Mouse (Mus musculus): ENCODE results near the gene Tbc1d22b. TPM values are rescaled to one million over a fixed set of nuclear protein-coding genes. Genes with fewer than 3 reads are reported as not detected.

The Tbc1d22b gene
- polyA plus RNA-seq, 1 experiment from 2014 or later, result 8.6 TPM

DNA sequence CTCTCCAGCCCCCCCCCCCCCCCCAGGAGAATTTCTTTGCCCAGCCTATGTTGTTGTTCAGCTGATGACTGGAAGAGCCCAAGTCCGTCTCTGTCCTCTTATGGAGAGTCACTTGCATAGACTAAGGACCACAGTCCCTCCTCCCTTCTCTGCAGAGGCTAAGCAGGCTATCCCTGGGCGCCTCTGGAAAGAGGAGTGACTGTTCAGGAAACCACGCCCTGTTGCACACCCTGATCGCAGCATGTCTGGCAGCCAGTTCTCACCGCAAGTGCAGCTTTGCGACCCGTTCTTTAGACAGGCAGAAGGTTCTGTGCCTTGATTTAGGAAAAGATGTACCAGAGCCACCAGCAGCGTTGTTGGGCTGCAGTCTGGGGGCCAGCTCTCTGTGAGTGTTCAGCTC, 88.3 kb downstream of the Tbc1d22b start:
- WGBS, result 53% methylated on average over 8 of the region's 8 CpGs
- Histone ChIP-seq H3K36me3 (ENCODE audit: control insufficient read depth, insufficient read depth) (peaks cover 82% of the 10 kb centered on the region), H3K27ac (ENCODE audit: low read depth, low read length) (no peak overlapping the region), H3K4me1 (replicated peaks; ENCODE audit: control insufficient read depth, insufficient read depth, low read length) (no peaks in the 10 kb centered on the region), H3K4me2 (replicated peaks; ENCODE audit: low read depth) (no peak overlapping the region), H3K27me3 (replicated peaks; ENCODE audit: control insufficient read depth, insufficient read depth, low read length) (no peaks in the 10 kb centered on the region), H3K9ac (ENCODE audit: low read depth, low read length) (no peak overlapping the region), H3K4me3 (ENCODE audit: low read depth, low read length) (no peak overlapping the region), H3K9me3 (ENCODE audit: control insufficient read depth) (no peaks in the 10 kb centered on the region)
- no peak for ATAC-seq
- TF ChIP-seq CTCF (IDR thresholded peaks at IDR 0.05; ENCODE audit: low read depth), result no peak

DNA sequence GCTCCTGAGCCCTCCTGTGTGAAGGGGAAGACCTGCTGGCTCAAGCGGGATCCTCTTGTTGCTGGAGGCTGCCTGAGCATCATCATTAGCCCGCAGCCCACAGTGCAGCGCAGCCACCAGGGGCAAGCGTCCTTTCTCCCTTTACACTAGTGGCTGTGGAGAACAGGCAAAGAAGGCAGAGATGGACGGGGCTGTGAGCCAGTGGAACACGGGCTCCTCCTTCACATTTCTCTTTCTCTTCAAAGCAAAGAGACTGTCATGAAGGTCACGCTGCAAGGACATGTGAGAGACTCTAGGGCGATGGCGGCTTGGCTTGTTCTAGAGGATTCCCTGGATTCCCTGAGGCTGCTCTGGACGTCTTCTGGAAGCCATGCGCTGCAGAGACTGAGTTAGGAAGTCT, 91.4 kb downstream of the Tbc1d22b start:
- Histone ChIP-seq H3K4me1 (replicated peaks; ENCODE audit: control insufficient read depth, insufficient read depth, low read length) (no peaks in the 10 kb centered on the region), H3K4me2 (replicated peaks; ENCODE audit: low read depth) (no peak overlapping the region), H3K4me3 (ENCODE audit: low read depth, low read length) (no peak overlapping the region), H3K27me3 (replicated peaks; ENCODE audit: control insufficient read depth, insufficient read depth, low read length) (no peaks in the 10 kb centered on the region), H3K9ac (ENCODE audit: low read depth, low read length) (no peak overlapping the region), H3K9me3 (ENCODE audit: control insufficient read depth) (no peaks in the 10 kb centered on the region), H3K27ac (ENCODE audit: low read depth, low read length) (no peak overlapping the region), H3K36me3 (ENCODE audit: control insufficient read depth, insufficient read depth) (peaks cover 59% of the 10 kb centered on the region)
- no peak for TF ChIP-seq CTCF (IDR thresholded peaks at IDR 0.05; ENCODE audit: low read depth)
- WGBS, result 94% methylated on average over 11 of the region's 11 CpGs
- no peak for ATAC-seq

DNA sequence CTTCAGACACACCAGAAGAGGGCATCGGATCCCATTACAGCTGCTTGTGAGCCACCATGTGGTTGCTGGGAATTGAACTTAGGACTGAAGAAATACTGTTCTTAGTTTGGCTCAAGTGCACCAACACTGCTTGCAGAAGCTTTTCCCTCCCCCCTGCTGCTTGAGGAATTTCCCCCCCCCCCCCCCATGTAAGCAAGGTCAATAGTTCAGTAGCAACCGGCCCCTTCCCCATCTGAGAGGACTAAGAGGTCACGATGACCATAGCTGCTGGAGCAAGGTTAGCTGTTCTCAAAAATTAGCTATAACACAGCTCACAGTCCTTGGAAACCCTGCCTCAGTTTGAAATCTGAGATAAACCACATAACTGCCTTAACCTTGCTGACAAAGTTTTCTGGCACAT, 92.6 kb downstream of the Tbc1d22b start:
- Histone ChIP-seq H3K4me1 (replicated peaks; ENCODE audit: control insufficient read depth, insufficient read depth, low read length) (no peaks in the 10 kb centered on the region), H3K9me3 (ENCODE audit: control insufficient read depth) (no peaks in the 10 kb centered on the region), H3K4me3 (ENCODE audit: low read depth, low read length) (no peak overlapping the region), H3K27ac (ENCODE audit: low read depth, low read length) (no peak overlapping the region), H3K9ac (ENCODE audit: low read depth, low read length) (no peak overlapping the region), H3K36me3 (ENCODE audit: control insufficient read depth, insufficient read depth) (peaks cover 47% of the 10 kb centered on the region), H3K27me3 (replicated peaks; ENCODE audit: control insufficient read depth, insufficient read depth, low read length) (no peaks in the 10 kb centered on the region), H3K4me2 (replicated peaks; ENCODE audit: low read depth) (no peak overlapping the region)
- TF ChIP-seq CTCF (IDR thresholded peaks at IDR 0.05; ENCODE audit: low read depth), result no peak
- 73% methylated on average over 3 of the region's 3 CpGs for WGBS
- ATAC-seq, result no peak

Small RNA genes within 50 kb of the gene (microRNA-seq; reads per million reads assigned to microRNA genes)
- gene Mir7667, result not detected

Other genes with a start within 250 kb of the Tbc1d22b start
- gene Pi16, start 232.1 kb upstream of the Tbc1d22b start, polyA plus RNA-seq (2015; fragmentation: Nextera tagmentation; extraction: Ambion mirVana), result 0.73 and 0.76 TPM in 2 replicates
- gene Mtch1, start 201.9 kb upstream of the Tbc1d22b start, polyA plus RNA-seq (2015; fragmentation: Nextera tagmentation; extraction: Ambion mirVana), result 139 and 143 TPM in 2 replicates
- gene Fgd2, start 188.9 kb upstream of the Tbc1d22b start, polyA plus RNA-seq (2015; fragmentation: Nextera tagmentation; extraction: Ambion mirVana), result 4.9 and 6.0 TPM in 2 replicates
- gene Pim1, start 59.0 kb upstream of the Tbc1d22b start, polyA plus RNA-seq (2015; fragmentation: Nextera tagmentation; extraction: Ambion mirVana), result 16.8 and 18.9 TPM in 2 replicates
- gene Gm17657, start 147 bp upstream of the Tbc1d22b start, polyA plus RNA-seq (2015; fragmentation: Nextera tagmentation; extraction: Ambion mirVana), result not detected in 2 replicates
- 0.16 TPM in 1 of 2 replicates, not detected in the other for gene Tmem217, start 2.6 kb downstream of the Tbc1d22b start, polyA plus RNA-seq (2015; fragmentation: Nextera tagmentation; extraction: Ambion mirVana)
- gene Rnf8, start 65.0 kb downstream of the Tbc1d22b start, polyA plus RNA-seq (2015; fragmentation: Nextera tagmentation; extraction: Ambion mirVana), result 26.7 and 29.1 TPM in 2 replicates
- gene Gm28043, start 65.1 kb downstream of the Tbc1d22b start, polyA plus RNA-seq (2015; fragmentation: Nextera tagmentation; extraction: Ambion mirVana), result 0.81 and 0.82 TPM in 2 replicates
- gene Cmtr1, start 110.8 kb downstream of the Tbc1d22b start, polyA plus RNA-seq (2015; fragmentation: Nextera tagmentation; extraction: Ambion mirVana), result 68.9 and 70.4 TPM in 2 replicates
- gene Ccdc167, start 167.3 kb downstream of the Tbc1d22b start, polyA plus RNA-seq (2015; fragmentation: Nextera tagmentation; extraction: Ambion mirVana), result 5.9 and 6.6 TPM in 2 replicates